Mouse (Mus musculus): ENCODE data around the gene Kdm6b.

Gene Kdm6b

GRCm38 (mm10) chr11:69389531-69390399 lies 23.7 kb downstream of the Kdm6b start:
- peak; percentile 64 for DNase-seq (ENCODE audit: low read depth, low spot score)

- no peak for DNase-seq (ENCODE audit: low read depth, low spot score)
Observed at GRCm38 (mm10) chr11:69388680-69389079, 24.8 kb downstream of the Kdm6b start.

GRCm38 (mm10) chr11:69386758-69387157 lies 26.7 kb downstream of the Kdm6b start:
- no peak for DNase-seq (ENCODE audit: low read depth, low spot score)

GRCm38 (mm10) chr11:69384979-69385378 lies 28.5 kb downstream of the Kdm6b start:
- DNase-seq (ENCODE audit: low read depth, low spot score), result no peak

GRCm38 (mm10) chr11:69382478-69383105 lies 30.9 kb downstream of the Kdm6b start:
- DNase-seq (ENCODE audit: low read depth, low spot score), result no peak

DNA sequence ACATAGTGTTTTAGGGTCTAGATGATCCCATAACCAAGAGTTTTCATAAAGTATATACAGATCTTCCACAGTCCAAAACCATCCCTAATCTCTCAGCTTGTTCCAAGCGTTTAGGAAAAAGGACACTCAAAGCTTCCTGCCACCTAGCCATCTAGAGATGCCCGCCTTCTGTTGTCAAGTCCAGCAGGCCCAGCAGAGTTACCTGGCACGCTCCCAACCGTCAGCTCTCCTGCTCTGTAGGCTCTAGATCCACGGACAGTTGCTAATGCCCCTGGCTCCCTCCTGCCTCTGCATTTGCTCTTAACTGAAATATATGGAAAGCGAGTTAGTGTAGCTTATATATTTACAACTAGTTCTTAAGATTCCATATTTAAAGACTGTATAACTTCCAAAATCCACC lies 32.1 kb downstream of the Kdm6b start:
- DNase-seq (ENCODE audit: low read depth, low spot score), result no peak

DNA sequence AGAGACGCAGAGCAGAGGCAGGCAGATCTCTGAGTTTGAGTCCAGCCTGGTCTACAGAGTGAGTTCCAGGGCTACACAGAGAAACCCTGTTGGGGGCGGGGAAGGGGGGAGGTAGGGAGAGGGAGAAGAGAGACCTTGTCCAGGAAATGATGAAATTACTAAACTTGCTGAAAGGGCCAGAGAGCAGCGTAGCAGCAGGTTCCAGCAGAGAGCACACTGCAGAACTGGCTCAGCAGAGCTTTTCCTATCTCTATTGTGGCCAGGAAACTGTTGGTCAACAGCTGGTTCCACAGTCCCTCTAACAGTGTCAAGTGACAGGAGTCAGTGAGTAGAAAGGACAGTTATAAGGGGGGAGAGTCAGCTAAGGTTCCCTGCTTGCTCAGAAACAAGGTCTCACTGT lies 33.9 kb downstream of the Kdm6b start:
- DNase-seq (ENCODE audit: low read depth, low spot score), result no peak

- DNase-seq (ENCODE audit: low read depth, low spot score), result no peak
Observed at GRCm38 (mm10) chr11:69377766-69378165, 35.7 kb downstream of the Kdm6b start.

- DNase-seq (ENCODE audit: low read depth, low spot score), result no peak
Observed at GRCm38 (mm10) chr11:69375646-69376045, 37.8 kb downstream of the Kdm6b start.

DNA sequence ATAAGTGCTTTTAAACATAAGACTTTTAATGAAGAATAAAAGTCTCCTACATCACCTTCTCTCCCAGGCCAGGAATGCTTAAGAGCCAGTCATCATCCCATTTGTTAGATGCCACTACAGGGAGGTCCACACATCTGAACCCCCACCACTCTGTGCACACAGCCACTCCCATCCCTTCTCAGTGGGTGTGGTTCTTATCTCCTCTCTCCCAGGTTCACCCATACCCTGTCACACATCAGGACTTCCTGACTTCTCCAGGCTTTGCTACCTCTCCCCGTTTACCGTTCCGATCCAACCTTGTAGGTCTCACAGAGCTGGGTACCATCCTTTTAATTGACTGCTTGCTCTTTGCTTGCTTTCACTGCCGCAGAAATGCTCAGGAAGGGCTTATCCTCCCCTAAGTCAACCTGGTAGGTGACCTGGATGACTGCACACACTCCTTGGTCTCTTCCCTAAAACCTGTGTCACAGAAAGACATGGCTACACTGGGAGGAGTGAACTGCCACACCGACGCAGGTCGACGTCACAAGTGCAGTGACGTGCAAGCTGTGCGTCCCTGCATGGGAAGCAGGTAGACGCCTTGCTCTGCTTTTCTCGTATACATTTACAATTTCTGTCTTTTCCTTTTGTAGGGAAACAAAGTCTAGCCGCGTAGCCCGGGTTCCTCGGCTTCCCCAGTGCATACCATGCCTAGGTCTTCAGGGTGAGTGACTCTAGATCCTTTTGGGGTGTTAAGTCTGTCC lies 40.1 kb downstream of the Kdm6b start:
- peak; percentile 82 for DNase-seq (ENCODE audit: low read depth, low spot score)

GRCm38 (mm10) chr11:69372780-69373170 lies 40.7 kb downstream of the Kdm6b start:
- DNase-seq (ENCODE audit: low read depth, low spot score), result peak; percentile 69

DNA sequence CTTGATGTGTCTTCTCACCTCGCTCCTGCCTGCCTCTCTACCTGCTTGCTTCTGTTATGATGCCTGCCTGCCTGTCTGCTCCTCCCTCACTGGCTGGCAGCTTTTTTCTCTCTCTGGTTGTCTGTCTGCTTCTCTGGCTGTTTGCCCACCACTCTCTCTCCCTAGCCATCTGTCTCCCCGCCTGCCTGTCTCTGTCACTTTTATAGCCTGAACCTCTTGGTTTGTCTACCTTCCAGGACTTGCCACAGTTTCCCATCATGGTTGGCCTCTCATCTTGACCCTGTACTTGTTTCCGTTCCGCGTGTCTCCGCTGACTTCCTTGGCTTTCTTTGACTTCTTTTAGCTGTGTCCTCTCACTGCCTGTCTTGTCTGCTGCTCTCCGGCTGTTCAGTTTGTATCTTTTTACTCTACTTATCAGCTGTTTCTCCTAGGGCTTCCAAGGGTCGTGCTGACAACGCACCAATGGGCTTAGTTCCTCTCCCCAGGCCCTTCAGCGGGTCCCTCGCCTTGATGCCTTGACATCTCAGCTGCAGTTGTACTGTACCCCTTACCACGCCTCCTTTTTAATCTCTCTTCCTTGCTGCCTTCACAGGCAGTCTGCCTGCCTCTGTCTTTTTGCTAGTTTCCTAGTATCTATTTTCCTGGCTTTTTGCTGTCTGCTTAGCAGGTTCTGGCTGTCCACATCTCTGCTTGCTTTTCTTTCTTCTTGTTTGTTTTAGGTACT lies 41.3 kb downstream of the Kdm6b start:
- DNase-seq (ENCODE audit: low read depth, low spot score), result no peak

GRCm38 (mm10) chr11:69371601-69372000 lies 41.9 kb downstream of the Kdm6b start:
- DNase-seq (ENCODE audit: low read depth, low spot score), result no peak

- DNase-seq (ENCODE audit: low read depth, low spot score), result no peak
Observed at GRCm38 (mm10) chr11:69370817-69371215, 42.7 kb downstream of the Kdm6b start.

DNA sequence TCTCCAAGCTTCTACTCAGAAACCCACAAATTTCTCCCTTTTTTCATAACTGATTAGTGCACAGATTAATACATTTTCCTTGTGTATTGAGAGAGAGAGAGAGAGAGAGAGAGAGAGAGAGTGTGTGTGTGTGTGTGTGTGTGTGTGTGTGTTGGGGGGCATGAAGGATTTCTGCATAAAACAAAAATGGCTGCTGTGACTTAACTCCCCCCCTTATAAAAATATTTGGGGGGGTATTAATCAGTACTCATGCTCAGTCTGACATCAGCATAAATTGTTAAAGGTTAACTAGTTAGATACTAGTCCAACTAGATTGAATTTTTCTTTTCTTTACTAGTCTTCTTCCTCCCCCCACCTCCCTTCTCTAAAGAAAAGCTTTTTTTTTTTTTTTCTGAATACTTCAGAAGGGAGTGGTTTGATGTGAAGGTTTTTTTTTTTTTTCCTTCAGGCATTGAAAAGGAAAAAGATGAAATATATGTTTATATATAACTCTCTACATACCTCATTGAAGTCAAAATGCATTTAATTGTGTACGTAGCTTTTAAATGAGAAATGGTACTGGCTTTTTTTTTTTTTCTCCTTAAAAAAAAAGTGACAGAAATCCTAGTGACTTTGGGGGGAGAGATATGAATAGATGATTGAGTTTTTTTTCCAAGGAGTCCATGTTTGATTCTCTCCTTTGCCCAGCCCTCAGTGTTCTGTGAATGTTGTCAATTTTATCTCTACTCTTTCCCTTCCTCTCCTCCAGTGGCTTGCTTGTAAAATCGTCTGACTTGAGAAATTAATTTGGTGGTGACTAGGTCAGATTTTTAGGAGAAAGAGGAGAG lies 43.3 kb downstream of the Kdm6b start:
- no peak for DNase-seq (ENCODE audit: low read depth, low spot score)

GRCm38 (mm10) chr11:69369215-69369989 lies 44.1 kb downstream of the Kdm6b start, which contains the start of gene Chd3:
Chd3 (minus strand) TSS chr11:69369406.
- DNase-seq (ENCODE audit: low read depth, low spot score), result no peak

DNA sequence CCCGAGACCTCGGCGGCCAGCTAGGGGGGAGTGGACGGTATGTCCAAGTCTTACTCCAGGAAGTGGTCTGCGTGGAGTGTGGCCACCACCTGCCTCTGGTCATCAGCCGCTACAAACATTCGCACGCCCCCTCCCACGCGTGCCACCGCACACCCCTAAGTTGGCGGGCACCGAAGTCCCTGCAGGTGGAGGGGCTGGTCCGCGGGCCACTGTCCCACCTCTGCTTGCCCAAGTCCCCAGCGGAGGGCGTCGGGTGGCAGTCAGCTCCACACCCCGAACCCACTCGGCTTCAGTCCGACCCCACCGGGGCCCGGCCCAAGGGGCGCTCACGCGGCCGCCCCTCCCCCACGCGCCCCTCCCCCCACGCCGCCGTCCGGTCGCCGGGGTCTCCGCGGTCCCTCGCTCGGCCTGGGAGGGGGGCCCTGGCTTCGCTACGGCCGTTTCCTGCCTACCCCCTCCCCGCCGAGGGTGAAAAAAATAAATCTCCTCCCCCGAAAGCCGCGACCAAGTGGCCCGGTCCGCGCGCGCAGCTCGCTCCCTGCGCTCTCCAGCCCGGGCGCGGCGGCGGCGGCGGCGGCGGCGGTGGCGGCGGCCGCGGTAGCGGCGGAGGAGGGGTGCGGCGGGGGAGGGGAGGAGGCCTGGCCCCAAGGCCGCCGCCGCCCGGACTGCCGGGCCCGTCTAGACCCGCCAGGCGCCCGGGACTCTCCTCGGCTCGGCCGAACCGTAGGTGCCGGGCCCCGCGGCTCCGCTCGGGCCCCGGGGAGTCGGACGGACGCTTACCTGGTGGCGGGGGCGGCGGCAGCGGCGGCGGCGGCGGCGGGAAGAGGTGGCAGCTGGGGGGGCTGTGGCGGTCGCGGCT lies 44.9 kb downstream of the Kdm6b start:
- no peak for DNase-seq (ENCODE audit: low read depth, low spot score)

DNA sequence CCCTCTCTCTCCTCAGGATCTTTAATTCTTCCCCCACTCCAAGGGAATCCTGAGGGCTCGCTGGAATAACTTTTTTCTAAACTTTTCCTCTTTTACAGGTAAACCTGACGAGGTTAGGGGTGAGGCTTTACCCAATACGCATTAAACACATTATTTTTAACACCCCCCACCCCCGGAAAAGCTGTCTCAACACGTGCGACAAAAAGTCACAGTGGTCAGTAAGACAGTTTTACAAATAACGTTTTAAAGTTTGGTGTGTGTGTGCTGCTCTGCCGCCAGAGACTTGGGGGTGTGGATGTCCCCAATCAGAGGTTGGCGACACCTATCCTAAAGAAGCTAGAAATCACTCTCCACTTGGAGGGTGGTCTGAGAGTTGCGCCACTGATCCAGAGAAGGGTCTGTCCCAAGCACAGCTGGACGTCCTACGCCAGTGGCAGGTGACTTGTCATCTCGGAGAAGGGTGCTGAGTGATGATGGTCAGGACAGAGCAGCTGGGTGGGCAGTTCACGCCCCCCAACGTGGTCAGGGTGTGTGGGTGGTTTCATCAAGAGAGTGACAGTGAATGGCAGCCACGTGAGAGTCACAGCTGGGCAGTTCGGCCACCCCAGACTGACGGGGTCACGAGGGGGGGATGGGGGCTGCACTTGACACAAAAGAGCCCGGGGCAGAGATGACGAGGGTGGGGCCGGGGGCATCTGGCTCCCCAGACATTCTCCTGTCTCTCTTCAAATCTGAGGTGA lies 45.7 kb downstream of the Kdm6b start:
- DNase-seq (ENCODE audit: low read depth, low spot score), result no peak

Measured in ZHBTc4 (cell line).